Mouse (Mus musculus) heart, embryonic 15.5 days (tissue): ENCODE results near the gene M1ap. TPM values are rescaled to one million over a fixed set of nuclear protein-coding genes. Genes with fewer than 3 reads are reported as not detected.
A peak's percentile ranks its signal among the peaks of the same experiment; 100 is the strongest.

Experiments used
- ATAC-seq: fragments of 200-750 bp; cut with Nextera tagmentation; replicated peaks from 2 replicates; pipeline ENCODE4 v1.8.0; 2017; ENCODE audit warnings: low read depth, moderate TSS enrichment; ENCODE audit not compliant: insufficient number of reproducible peaks, insufficient read depth, low FRiP score
- H3K27ac ChIP-seq: fragments of 300-500 bp; sonication (generic); 2 replicates; pipeline ENCODE4 v1.5.1; 2015; ENCODE audit warnings: mild to moderate bottlenecking, inconsistent platforms
- H3K27me3 ChIP-seq: fragments of 300-500 bp; sonication (generic); 2 replicates; pipeline ENCODE4 v1.6.1; 2015; ENCODE audit warnings: inconsistent platforms
- H3K36me3 ChIP-seq: fragments of 300-500 bp; sonication (generic); 2 replicates; pipeline ENCODE4 v1.6.1; 2015; ENCODE audit warnings: mild to moderate bottlenecking, inconsistent platforms
- H3K4me1 ChIP-seq: fragments of 300-500 bp; sonication (generic); replicated peaks from 2 replicates; pipeline ENCODE4 v1.6.1; 2015; ENCODE audit warnings: inconsistent platforms
- H3K4me2 ChIP-seq: fragments of 300-500 bp; sonication (generic); 2 replicates; pipeline ENCODE4 v1.6.1; 2015; ENCODE audit warnings: inconsistent platforms, mild to moderate bottlenecking, moderate library complexity
- H3K4me3 ChIP-seq: fragments of 300-500 bp; sonication (generic); 2 replicates; pipeline ENCODE4 v1.5.1; 2015; ENCODE audit warnings: mild to moderate bottlenecking, inconsistent platforms
- H3K9ac ChIP-seq: fragments of 300-500 bp; sonication (generic); 2 replicates; pipeline ENCODE4 v1.6.1; 2015; ENCODE audit warnings: mild to moderate bottlenecking, inconsistent platforms
- H3K9me3 ChIP-seq: fragments of 300-500 bp; sonication (generic); replicated peaks from 2 replicates; pipeline ENCODE4 v1.6.1; 2016; ENCODE audit warnings: inconsistent platforms
- WGBS: fragments of 180-500 bp; shearing (Covaris S2); methylation state at CpG from one replicate; pipeline ENCODE4 v1.1.7; 2015; ENCODE audit warnings: mixed read lengths; 5-methylcytosine and 5-hydroxymethylcytosine counted together
- microRNA-seq: library from miRNA; unstranded; fragments of <30 nt; microRNA quantifications from one replicate; pipeline ENCODE4, GENCODE M21; 2016
- polyA plus RNA-seq: library from polyadenylated mRNA; unstranded; fragments of >200 nt; fragmentation: Nextera tagmentation; extraction: Ambion mirVana; gene quantifications from 2 replicates; pipeline ENCODE4 v1.2.1, GENCODE M21; 2015

The M1ap gene
- polyA plus RNA-seq, 1 experiment from 2014 or later, result 0.57 TPM

- H3K27ac ChIP-seq, result peak within 1 kb of the TSS; percentile 86
- H3K36me3 ChIP-seq, result peaks cover 14% of the 10 kb centered on the region
- H3K27me3 ChIP-seq, result peaks cover 56% of the 10 kb centered on the region
- no peaks in the 10 kb centered on the region for H3K9me3 ChIP-seq
- peaks cover 13% of the 10 kb centered on the region for H3K4me1 ChIP-seq
- WGBS, result 1% methylated on average over 54 of the region's 54 CpGs
- peak; percentile 53 for ATAC-seq
- H3K9ac ChIP-seq, result peak within 1 kb of the TSS; percentile 83
- H3K4me2 ChIP-seq, result peak within 1 kb of the TSS; percentile 99
- H3K4me3 ChIP-seq, result peak within 1 kb of the TSS; percentile 84
Measured at GRCm38 (mm10) chr6:83077630-83078323, 131.1 kb downstream of the M1ap start, which contains the start of gene Pcgf1. Gene Pcgf1, plus strand, starts transcription at chr6:83077869.

- peak overlapping the region; percentile 83 for H3K9ac ChIP-seq
- peaks cover 14% of the 10 kb centered on the region for H3K36me3 ChIP-seq
- peaks cover 58% of the 10 kb centered on the region for H3K27me3 ChIP-seq
- H3K4me1 ChIP-seq, result peaks cover 13% of the 10 kb centered on the region
- ATAC-seq, result peak; percentile 92
- WGBS, result under 1% methylated on average over 46 of the region's 46 CpGs
- H3K9me3 ChIP-seq, result no peaks in the 10 kb centered on the region
- peak overlapping the region; percentile 86 for H3K27ac ChIP-seq
- H3K4me3 ChIP-seq, result peak overlapping the region; percentile 84
- H3K4me2 ChIP-seq, result peak overlapping the region; percentile 99
Measured at GRCm38 (mm10) chr6:83078324-83078858, 131.7 kb downstream of the M1ap start.

Small RNA genes lying within 50 kb of the gene (microRNA-seq; reads per million reads assigned to microRNA genes)
- 0.84 reads per million for gene Mir7040

Other genes starting within 250 kb of the M1ap start
- gene Pole4, start 241.5 kb upstream of the M1ap start, polyA plus RNA-seq, result 78.0 and 81.7 TPM in 2 replicates
- gene Hk2, start 172.4 kb upstream of the M1ap start, polyA plus RNA-seq, result 30.2 and 31.0 TPM in 2 replicates
- 0.37 and 1.1 TPM in 2 replicates for gene Sema4f, start 7.1 kb upstream of the M1ap start, polyA plus RNA-seq
- 7.1 and 10.8 TPM in 2 replicates for gene Dok1, start 86.6 kb downstream of the M1ap start, polyA plus RNA-seq
- gene Loxl3, start 87.3 kb downstream of the M1ap start, polyA plus RNA-seq, result 7.5 and 11.9 TPM in 2 replicates
- gene Aup1, start 107.6 kb downstream of the M1ap start, polyA plus RNA-seq, result 110 and 136 TPM in 2 replicates
- gene Htra2, start 108.4 kb downstream of the M1ap start, polyA plus RNA-seq, result 71.2 and 83.4 TPM in 2 replicates
- gene Dqx1, start 110.9 kb downstream of the M1ap start, polyA plus RNA-seq, result 0.28 and 1.1 TPM in 2 replicates
- 0.37 and 1.5 TPM in 2 replicates for gene Tlx2, start 123.4 kb downstream of the M1ap start, polyA plus RNA-seq
- gene Pcgf1, start 131.0 kb downstream of the M1ap start, polyA plus RNA-seq, result 13.8 and 18.6 TPM in 2 replicates
- gene Lbx2, start 139.5 kb downstream of the M1ap start, polyA plus RNA-seq, result 0.42 and 0.48 TPM in 2 replicates
- gene Ccdc142, start 154.7 kb downstream of the M1ap start, polyA plus RNA-seq, result 2.3 and 2.4 TPM in 2 replicates
- 1.9 and 2.6 TPM in 2 replicates for gene Gm42688, start 154.7 kb downstream of the M1ap start, polyA plus RNA-seq
- gene Mrpl53, start 162.1 kb downstream of the M1ap start, polyA plus RNA-seq, result 136 and 164 TPM in 2 replicates
- 17.6 and 27.8 TPM in 2 replicates for gene Mogs, start 168.6 kb downstream of the M1ap start, polyA plus RNA-seq
- 81.9 and 99.5 TPM in 2 replicates for gene Wbp1, start 174.7 kb downstream of the M1ap start, polyA plus RNA-seq
- 7.4 and 9.2 TPM in 2 replicates for gene Ino80b, start 178.5 kb downstream of the M1ap start, polyA plus RNA-seq
- 19.3 and 26.2 TPM in 2 replicates for gene Rtkn, start 188.6 kb downstream of the M1ap start, polyA plus RNA-seq
- gene Wdr54, start 209.5 kb downstream of the M1ap start, polyA plus RNA-seq, result 3.4 and 4.3 TPM in 2 replicates
- gene 1700003E16Rik, start 209.5 kb downstream of the M1ap start, polyA plus RNA-seq, result 0.91 and 1.6 TPM in 2 replicates
- gene Dctn1, start 219.0 kb downstream of the M1ap start, polyA plus RNA-seq, result 60.3 and 82.8 TPM in 2 replicates